Mouse (Mus musculus): ENCODE data around the gene Tnni1.

DNA sequence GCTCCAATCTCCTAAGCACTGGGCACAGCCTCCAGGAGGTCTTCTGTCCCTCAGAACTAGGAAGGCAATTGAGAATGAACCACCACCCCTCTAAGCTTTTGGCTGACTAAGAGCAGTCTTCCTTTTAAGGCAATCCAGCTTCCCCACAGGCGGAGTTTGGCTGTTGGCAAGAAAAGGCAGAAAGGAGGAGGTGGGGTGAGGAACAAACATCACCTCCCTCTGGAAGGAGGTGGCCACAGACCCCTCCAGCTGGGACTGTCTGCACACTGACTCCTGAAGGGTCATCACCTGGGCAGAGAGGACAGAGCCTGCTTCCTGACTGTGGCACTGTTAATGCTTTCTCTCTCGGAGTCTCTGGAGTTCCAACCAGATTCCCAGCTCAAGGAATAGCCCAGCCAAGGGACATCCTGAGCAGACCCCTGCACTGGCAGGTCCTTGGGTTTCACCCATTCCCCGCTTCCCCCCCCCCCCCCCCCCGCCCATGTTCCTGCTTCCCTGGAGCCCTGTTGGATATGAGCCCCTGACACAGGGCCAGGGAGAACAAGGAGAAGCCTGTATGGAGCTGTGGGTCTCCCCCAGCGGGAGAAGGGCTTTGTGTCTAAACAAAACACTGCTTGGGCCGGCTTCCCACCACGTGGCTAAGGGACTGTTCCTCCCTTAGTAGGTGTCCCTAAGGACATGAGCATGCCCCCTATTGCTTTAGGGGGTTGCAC, 44.9 kb upstream of the Tnni1 start:
- no peak for TF ChIP-seq CTCF (IDR thresholded peaks at IDR 0.05; ENCODE audit: insufficient read depth, low read depth, low read length)
- no peak for TF ChIP-seq POLR2A (IDR thresholded peaks at IDR 0.05; ENCODE audit: insufficient read depth, low read depth, low read length)

Data from olfactory bulb, adult 2 months (tissue).